Mouse (Mus musculus) ES-CJ7 (cell line): Measurements from ENCODE around the gene Prdm2.
A peak's percentile ranks its signal among the peaks of the same experiment; 100 is the strongest.

Experiments
- DNase-seq: peaks from one replicate; pipeline ENCODE4 v3.0.0; 2011; ENCODE audit warnings: low read depth, low spot score

Prdm2 gene

GRCm38 (mm10) chr4:143212341-143213174 lies at the start of gene Prdm2:
Gene Prdm2, minus strand, starts transcription at chr4:143212995.
- DNase-seq: peak; percentile 51

- no peak for DNase-seq
Measured at GRCm38 (mm10) chr4:143259718-143260349, 47.0 kb upstream of the Prdm2 start.

GRCm38 (mm10) chr4:143258517-143258916 lies 45.7 kb upstream of the Prdm2 start:
- DNase-seq: peak; percentile 79

- DNase-seq: no peak
Measured at GRCm38 (mm10) chr4:143257971-143258370, 45.2 kb upstream of the Prdm2 start.

- no peak for DNase-seq
Measured at GRCm38 (mm10) chr4:143255541-143255940, 42.7 kb upstream of the Prdm2 start.

GRCm38 (mm10) chr4:143253356-143253755 lies 40.6 kb upstream of the Prdm2 start:
- DNase-seq: no peak

- DNase-seq: peak; percentile 73
Measured at GRCm38 (mm10) chr4:143248050-143248449, 35.3 kb upstream of the Prdm2 start.

- no peak for DNase-seq
Measured at GRCm38 (mm10) chr4:143241294-143241693, 28.5 kb upstream of the Prdm2 start.

- no peak for DNase-seq
Measured at GRCm38 (mm10) chr4:143239615-143240201, 26.9 kb upstream of the Prdm2 start.

- DNase-seq: no peak
Measured at GRCm38 (mm10) chr4:143239117-143239516, 26.3 kb upstream of the Prdm2 start.

- peak; percentile 88 for DNase-seq
Measured at GRCm38 (mm10) chr4:143238241-143239031, 25.6 kb upstream of the Prdm2 start.

GRCm38 (mm10) chr4:143231790-143232422 lies 19.1 kb upstream of the Prdm2 start:
- no peak for DNase-seq

GRCm38 (mm10) chr4:143231110-143231509 lies 18.3 kb upstream of the Prdm2 start:
- DNase-seq: no peak

GRCm38 (mm10) chr4:143227976-143228375 lies 15.2 kb upstream of the Prdm2 start:
- DNase-seq: peak; percentile 83

GRCm38 (mm10) chr4:143225886-143226285 lies 13.1 kb upstream of the Prdm2 start:
- no peak for DNase-seq

- DNase-seq: no peak
Measured at GRCm38 (mm10) chr4:143219316-143219751, 6.5 kb upstream of the Prdm2 start.

GRCm38 (mm10) chr4:143218858-143219257 lies 6.1 kb upstream of the Prdm2 start:
- no peak for DNase-seq

- DNase-seq: no peak
Measured at GRCm38 (mm10) chr4:143217189-143217588, 4.4 kb upstream of the Prdm2 start.

GRCm38 (mm10) chr4:143214221-143214797 lies 1.5 kb upstream of the Prdm2 start:
- no peak for DNase-seq

- no peak for DNase-seq
Measured at GRCm38 (mm10) chr4:143213571-143213970, 776 bp upstream of the Prdm2 start.

- no peak for DNase-seq
Measured at GRCm38 (mm10) chr4:143213175-143213479, 332 bp upstream of the Prdm2 start.
